Mouse (Mus musculus) lung, postnatal 0 days (tissue): ENCODE results near the gene Gm7861. TPM values are rescaled to one million over a fixed set of nuclear protein-coding genes. Genes with fewer than 3 reads are reported as not detected.
"Not testable (repeated sequence)": the region's sequence is repeated elsewhere in the genome, so short reads cannot be mapped to it uniquely, and the experiment has no call there.

Source experiments
- ATAC-seq: fragments of 200-750 bp; cut with Nextera tagmentation; 2 replicates; pipeline ENCODE4 v1.8.0; 2017; ENCODE audit warnings: moderate library complexity
- DNase-seq: peaks from one replicate; pipeline ENCODE4 v3.0.0-alpha.2; 2016; ENCODE audit warnings: low spot score
- H3K27ac ChIP-seq: fragments of 300-500 bp; sonication (generic); 2 replicates; pipeline ENCODE4 v1.5.1; 2014; ENCODE audit warnings: antibody characterized with exemption, mild to moderate bottlenecking, low read length, mixed read lengths
- H3K27me3 ChIP-seq: fragments of 300-500 bp; sonication (generic); replicated peaks from 2 replicates; pipeline ENCODE4 v1.6.1; 2014; ENCODE audit warnings: low read length, mixed read lengths; ENCODE audit not compliant: insufficient read depth
- H3K36me3 ChIP-seq: fragments of 300-500 bp; sonication (generic); 2 replicates; pipeline ENCODE4 v1.6.1; 2014; ENCODE audit warnings: low read length, mixed read lengths; ENCODE audit not compliant: insufficient read depth
- H3K4me1 ChIP-seq: fragments of 300-500 bp; sonication (generic); 2 replicates; pipeline ENCODE4 v1.6.1; 2014; ENCODE audit warnings: antibody characterized with exemption, low read depth, low read length, mixed read lengths; ENCODE audit not compliant: insufficient read depth
- H3K4me2 ChIP-seq: fragments of 300-500 bp; sonication (generic); replicated peaks from 2 replicates; pipeline ENCODE4 v1.6.1; 2014; ENCODE audit warnings: low read depth, mild to moderate bottlenecking, low read length, moderate library complexity, mixed read lengths
- H3K4me3 ChIP-seq: fragments of 300-500 bp; sonication (generic); 2 replicates; pipeline ENCODE4 v1.5.1; 2014; ENCODE audit warnings: low read depth, low read length
- H3K9ac ChIP-seq: fragments of 300-500 bp; sonication (generic); replicated peaks from 2 replicates; pipeline ENCODE4 v1.6.1; 2014; ENCODE audit warnings: low read depth, mild to moderate bottlenecking
- H3K9me3 ChIP-seq: fragments of 300-500 bp; sonication (generic); 2 replicates; pipeline ENCODE4 v1.6.1; 2016; ENCODE audit warnings: low read length, mixed read lengths
- WGBS: fragments of 180-500 bp; shearing (Covaris S2); extraction: QIAGEN DNeasy Blood & Tissue Kit; methylation state at CpG from one replicate; pipeline ENCODE4 v1.1.7; 2014; 5-methylcytosine and 5-hydroxymethylcytosine counted together
- polyA plus RNA-seq: library from polyadenylated mRNA; unstranded; fragments of >200 nt; fragmentation: Nextera tagmentation; extraction: Ambion mirVana; gene quantifications from 2 replicates; pipeline ENCODE4 v1.2.1, GENCODE M21; 2015

Gene Gm7861
- not detected in 2 replicates for polyA plus RNA-seq

GRCm38 (mm10) chr8:21594408-21594807 is at the start of gene Gm7861:
TSS of gene Gm7861 (minus strand) at chr8:21594508.
- DNase-seq, H3K27me3 ChIP-seq, H3K27ac ChIP-seq, H3K4me1 ChIP-seq, H3K4me2 ChIP-seq, ATAC-seq, H3K9me3 ChIP-seq, H3K4me3 ChIP-seq, H3K36me3 ChIP-seq, H3K9ac ChIP-seq: not testable (repeated sequence)
- WGBS: no CpG with 5 or more reads among the region's 1 CpGs

GRCm38 (mm10) chr8:21617883-21618282 is 23.6 kb upstream of the Gm7861 start, which contains the start of gene Defa26:
TSS of gene Defa26 (plus strand) at chr8:21618183.
- not testable (repeated sequence) for H3K4me3 ChIP-seq, H3K27me3 ChIP-seq, H3K36me3 ChIP-seq, H3K9me3 ChIP-seq, H3K27ac ChIP-seq, H3K9ac ChIP-seq, H3K4me1 ChIP-seq, H3K4me2 ChIP-seq, ATAC-seq
- DNase-seq: peak; percentile 0
- no CpG with 5 or more reads among the region's 1 CpGs for WGBS

- not testable (repeated sequence) for H3K27me3 ChIP-seq, H3K4me2 ChIP-seq, H3K4me3 ChIP-seq, H3K9ac ChIP-seq, H3K9me3 ChIP-seq, H3K27ac ChIP-seq, H3K36me3 ChIP-seq, H3K4me1 ChIP-seq, ATAC-seq, DNase-seq
- WGBS: no CpG with 5 or more reads among the region's 1 CpGs
Observed at GRCm38 (mm10) chr8:21582706-21583105, 11.6 kb downstream of the Gm7861 start, which contains the start of gene Defa28. TSS of gene Defa28 (plus strand) at chr8:21583006.

DNA sequence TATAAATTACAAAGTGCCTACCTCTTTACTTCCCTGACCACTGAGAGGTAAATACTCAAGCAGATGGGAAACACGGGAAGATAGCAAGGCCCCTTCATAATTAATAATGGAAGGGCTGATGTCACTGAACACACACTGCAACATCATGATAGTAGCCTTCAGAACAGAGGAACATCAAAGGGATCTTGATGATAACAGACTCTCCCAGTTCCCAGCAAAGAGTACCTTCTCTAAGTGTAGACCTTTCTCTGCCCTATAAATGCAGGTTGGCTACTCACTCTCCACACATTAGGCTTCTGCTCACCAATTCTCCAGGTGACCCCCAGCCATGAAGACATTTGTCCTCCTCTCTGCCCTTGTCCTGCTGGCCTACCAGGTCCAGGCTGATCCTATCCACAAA is 29.2 kb downstream of the Gm7861 start, which contains the start of gene Defa37:
Gene Defa37 (plus strand): TSS at position 301 of the 400 bp plus-strand sequence.
- not testable (repeated sequence) for H3K9ac ChIP-seq, H3K4me1 ChIP-seq, H3K9me3 ChIP-seq, ATAC-seq, H3K27ac ChIP-seq, DNase-seq, H3K36me3 ChIP-seq, H3K27me3 ChIP-seq, H3K4me2 ChIP-seq, H3K4me3 ChIP-seq
- no CpG with 5 or more reads among the region's 1 CpGs for WGBS

Other genes starting within 250 kb of the Gm7861 start
- not detected in 2 replicates for gene Defa2, start 216.0 kb downstream of the Gm7861 start, polyA plus RNA-seq
- not detected in 2 replicates for gene Defa33, start 202.7 kb downstream of the Gm7861 start, polyA plus RNA-seq
- not detected in 2 replicates for gene Defa36, start 167.1 kb downstream of the Gm7861 start, polyA plus RNA-seq
- gene Gm7849, start 137.9 kb downstream of the Gm7861 start, polyA plus RNA-seq: not detected in 2 replicates
- not detected in 2 replicates for gene Defa20, start 85.2 kb downstream of the Gm7861 start, polyA plus RNA-seq
- not detected in 2 replicates for gene Defa32, start 65.5 kb downstream of the Gm7861 start, polyA plus RNA-seq
- not detected in 2 replicates for gene Defa37, start 29.1 kb downstream of the Gm7861 start, polyA plus RNA-seq
- not detected in 2 replicates for gene Defa28, start 11.5 kb downstream of the Gm7861 start, polyA plus RNA-seq
- not detected in 2 replicates for gene Defa26, start 23.7 kb upstream of the Gm7861 start, polyA plus RNA-seq
- gene Defa17, start 61.3 kb upstream of the Gm7861 start, polyA plus RNA-seq: not detected in 2 replicates
- not detected in 2 replicates for gene Defa34, start 71.3 kb upstream of the Gm7861 start, polyA plus RNA-seq
- not detected in 2 replicates for gene AY761184, start 109.1 kb upstream of the Gm7861 start, polyA plus RNA-seq
- gene Defa24, start 140.0 kb upstream of the Gm7861 start, polyA plus RNA-seq: not detected in 2 replicates
- not detected in 2 replicates for gene Defb50, start 229.0 kb upstream of the Gm7861 start, polyA plus RNA-seq
- gene Defb2, start 245.4 kb upstream of the Gm7861 start, polyA plus RNA-seq: not detected in 2 replicates